Mouse (Mus musculus) hindbrain, embryonic 15.5 days (tissue): ENCODE measurements at regions not wholly inside any gene's neighbourhood (a gene's known extent, or its start where the extent isn't known, plus 50 kb on each side); places are given as distances from the start of the nearest gene placed in this dataset.
A peak's percentile ranks its signal among the peaks of the same experiment; 100 is the strongest.

Experiments
- ATAC-seq: fragments of 200-750 bp; cut with Nextera tagmentation; 2 replicates; pipeline ENCODE4 v1.8.0; 2017; ENCODE audit warnings: low read depth, moderate number of reproducible peaks, moderate TSS enrichment; ENCODE audit not compliant: low FRiP score
- H3K27ac ChIP-seq: fragments of 300-500 bp; sonication (generic); replicated peaks from 2 replicates; pipeline ENCODE4 v1.5.1; 2015; ENCODE audit warnings: mild to moderate bottlenecking, inconsistent platforms
- H3K27me3 ChIP-seq: fragments of 300-500 bp; sonication (generic); 2 replicates; pipeline ENCODE4 v1.6.1; 2015; ENCODE audit warnings: control low read depth, inconsistent platforms
- H3K36me3 ChIP-seq: fragments of 300-500 bp; sonication (generic); 2 replicates; pipeline ENCODE4 v1.6.1; 2015; ENCODE audit warnings: control low read depth, inconsistent platforms
- H3K4me1 ChIP-seq: fragments of 300-500 bp; sonication (generic); replicated peaks from 2 replicates; pipeline ENCODE4 v1.6.1; 2015; ENCODE audit warnings: control low read depth, inconsistent platforms
- H3K4me2 ChIP-seq: fragments of 300-500 bp; sonication (generic); 2 replicates; pipeline ENCODE4 v1.6.1; 2015; ENCODE audit warnings: moderate library complexity, mild to moderate bottlenecking, inconsistent platforms
- H3K4me3 ChIP-seq: fragments of 300-500 bp; sonication (generic); 2 replicates; pipeline ENCODE4 v1.5.1; 2015; ENCODE audit warnings: mild to moderate bottlenecking, inconsistent platforms
- H3K9ac ChIP-seq: fragments of 300-500 bp; sonication (generic); 2 replicates; pipeline ENCODE4 v1.6.1; 2015; ENCODE audit warnings: inconsistent platforms
- H3K9me3 ChIP-seq: fragments of 300-500 bp; sonication (generic); 2 replicates; pipeline ENCODE4 v1.6.1; 2016; ENCODE audit warnings: control low read depth, inconsistent platforms
- WGBS: fragments of 180-500 bp; shearing (Covaris S2); methylation state at CpG from one replicate; pipeline ENCODE4 v1.1.7; 2015; 5-methylcytosine and 5-hydroxymethylcytosine counted together

DNA sequence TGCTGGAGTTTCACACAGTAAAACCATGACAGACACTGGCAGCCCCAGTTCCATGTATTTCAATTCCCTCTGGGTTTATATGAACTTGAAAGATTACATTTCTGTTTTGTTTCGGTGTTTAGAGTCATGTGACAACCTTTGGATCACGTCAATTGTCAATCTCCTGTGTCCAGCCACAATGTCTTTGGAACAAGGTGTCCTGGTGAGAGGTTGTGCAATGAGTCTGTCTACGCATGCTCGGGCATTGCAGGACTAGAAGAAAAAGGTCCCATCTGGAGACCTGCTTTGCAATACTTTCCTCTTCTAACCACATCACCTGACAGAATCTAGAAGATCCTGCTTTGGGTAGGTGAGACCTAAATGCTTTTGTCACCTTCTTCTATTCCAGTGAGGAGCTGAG is 333.5 kb downstream of the Gadd45g start:
- no peak for ATAC-seq
- Histone ChIP-seq H3K9me3 (no peaks in the 10 kb centered on the region), H3K4me1 (no peaks in the 10 kb centered on the region), H3K4me2 (no peak overlapping the region), H3K27me3 (no peaks in the 10 kb centered on the region), H3K27ac (no peak overlapping the region), H3K9ac (no peak overlapping the region), H3K4me3 (no peak overlapping the region), H3K36me3 (no peaks in the 10 kb centered on the region)
- WGBS: 83% methylated on average over 4 of the region's 4 CpGs

GRCm38 (mm10) chr13:52183635-52184034 is 337.2 kb downstream of the Gadd45g start:
- no peaks in the 10 kb centered on the region for H3K9me3 ChIP-seq
- ATAC-seq: no peak
- no peak overlapping the region for H3K9ac ChIP-seq
- no peak overlapping the region for H3K27ac ChIP-seq
- 76% methylated on average over 5 of the region's 5 CpGs for WGBS
- H3K27me3 ChIP-seq: no peaks in the 10 kb centered on the region
- no peak overlapping the region for H3K4me2 ChIP-seq
- 0 out of 2 replicates have a peak, but pooled peaks cover 4% of the 10 kb centered on the region for H3K4me1 ChIP-seq
- H3K36me3 ChIP-seq: no peaks in the 10 kb centered on the region
- no peak overlapping the region for H3K4me3 ChIP-seq

DNA sequence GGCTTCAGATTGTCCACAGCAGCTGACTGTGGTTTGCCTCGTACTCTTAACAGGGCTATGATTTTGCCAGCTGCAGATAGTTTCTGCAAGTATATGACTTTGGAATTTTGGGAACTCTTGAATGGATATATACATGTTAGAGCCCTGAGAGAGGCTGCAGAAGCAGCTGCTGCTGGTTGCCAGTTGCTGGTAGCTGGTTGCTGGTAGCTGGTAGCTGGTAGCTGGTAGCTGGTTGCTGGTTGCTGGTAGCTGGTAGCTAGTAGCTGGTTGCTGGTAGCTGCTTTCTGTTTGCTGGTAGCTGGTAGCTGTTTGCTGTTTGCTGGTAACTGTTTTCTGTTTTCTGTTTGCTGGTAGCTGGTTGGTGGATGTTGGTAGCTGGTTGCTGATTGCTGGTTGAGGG is 339.1 kb downstream of the Gadd45g start:
- no peak overlapping the region for H3K4me2 ChIP-seq
- no peak for ATAC-seq

GRCm38 (mm10) chr13:52187841-52188604 is 341.5 kb downstream of the Gadd45g start:
- H3K4me3 ChIP-seq: no peak overlapping the region
- no peak overlapping the region for H3K27ac ChIP-seq
- 0 out of 2 replicates have a peak, but pooled peaks have one; percentile 30 for ATAC-seq
- WGBS: 77% methylated on average over 8 of the region's 8 CpGs
- H3K4me1 ChIP-seq: peaks cover 4% of the 10 kb centered on the region; the same call in 1 of the 2 replicates
- H3K4me2 ChIP-seq: no peak overlapping the region
- no peaks in the 10 kb centered on the region for H3K27me3 ChIP-seq
- no peaks in the 10 kb centered on the region for H3K36me3 ChIP-seq
- H3K9ac ChIP-seq: no peak overlapping the region
- no peaks in the 10 kb centered on the region for H3K9me3 ChIP-seq

More for the DNA sequence above, 339.1 kb downstream of the Gadd45g start:
- no peaks in the 10 kb centered on the region for H3K27me3 ChIP-seq
- H3K36me3 ChIP-seq: no peaks in the 10 kb centered on the region
- H3K4me1 ChIP-seq: peaks cover 4% of the 10 kb centered on the region; the same call in 1 of the 2 replicates
- no peaks in the 10 kb centered on the region for H3K9me3 ChIP-seq
- no peak overlapping the region for H3K27ac ChIP-seq
- no peak overlapping the region for H3K9ac ChIP-seq
- 86% methylated on average over 1 of the region's 1 CpGs for WGBS
- no peak overlapping the region for H3K4me3 ChIP-seq

DNA sequence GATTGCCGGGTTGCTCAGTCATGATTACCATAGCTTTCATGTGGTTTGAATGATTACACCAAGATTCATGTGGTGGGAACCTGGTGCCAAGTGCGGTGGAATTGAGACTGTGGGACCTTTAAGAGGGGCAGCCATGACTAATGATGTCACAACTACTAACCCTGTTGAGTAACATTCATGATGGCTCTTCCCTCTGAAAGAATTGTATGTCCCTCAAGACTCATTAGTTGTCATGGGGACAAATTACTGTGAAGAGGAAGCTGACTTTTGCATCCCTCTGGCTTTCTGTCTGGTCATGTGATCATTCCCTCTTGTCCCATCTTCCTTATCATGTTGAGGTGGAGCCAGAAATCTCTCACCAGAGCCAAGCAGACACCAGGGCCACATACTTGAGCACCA is 342.1 kb downstream of the Gadd45g start:
- Histone ChIP-seq H3K36me3 (no peaks in the 10 kb centered on the region), H3K9me3 (no peaks in the 10 kb centered on the region), H3K27me3 (no peaks in the 10 kb centered on the region), H3K9ac (no peak overlapping the region), H3K4me1 (peaks cover 4% of the 10 kb centered on the region; the same call in 1 of the 2 replicates), H3K4me2 (no peak overlapping the region), H3K4me3 (no peak overlapping the region), H3K27ac (no peak overlapping the region)
- 40% methylated on average over 2 of the region's 2 CpGs for WGBS
- ATAC-seq: no peak

DNA sequence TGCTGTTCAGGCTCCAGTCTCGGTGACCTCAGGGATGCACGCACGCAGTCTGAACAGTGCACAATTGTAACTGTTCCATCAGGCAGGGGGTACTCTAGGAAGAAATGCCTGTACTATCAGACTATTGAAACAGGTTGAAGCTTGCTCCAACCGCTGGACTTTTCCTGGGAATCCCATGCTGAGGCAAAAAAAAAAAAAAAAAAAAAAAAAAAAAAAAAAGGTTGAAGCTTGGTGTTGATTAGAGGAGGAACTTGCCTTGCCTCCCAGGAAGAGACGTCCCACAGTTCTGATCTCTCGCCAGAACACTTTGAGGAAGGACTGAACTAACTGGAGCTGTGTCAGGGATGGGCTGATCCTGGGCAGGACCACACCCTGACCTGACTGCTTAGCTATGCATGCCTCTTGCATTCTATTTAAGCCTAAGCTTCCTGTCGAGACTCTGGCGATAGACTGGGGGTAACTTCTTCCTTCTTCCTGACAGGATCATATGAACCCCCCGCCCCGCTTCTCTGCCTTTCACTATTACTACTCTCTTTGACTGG is 341.6 kb downstream of the Diras2 start:
- no peak overlapping the region for H3K27ac ChIP-seq
- H3K4me1 ChIP-seq: peaks cover 4% of the 10 kb centered on the region; the same call in 1 of the 2 replicates
- H3K4me3 ChIP-seq: no peak overlapping the region
- no peaks in the 10 kb centered on the region for H3K27me3 ChIP-seq
- no peak overlapping the region for H3K9ac ChIP-seq
- H3K36me3 ChIP-seq: no peaks in the 10 kb centered on the region
- no peaks in the 10 kb centered on the region for H3K9me3 ChIP-seq
- ATAC-seq: no peak
- 62% methylated on average over 10 of the region's 10 CpGs for WGBS
- no peak overlapping the region for H3K4me2 ChIP-seq

- Histone ChIP-seq H3K36me3 (no peaks in the 10 kb centered on the region), H3K9me3 (no peaks in the 10 kb centered on the region), H3K4me1 (peaks cover 4% of the 10 kb centered on the region; the same call in 1 of the 2 replicates), H3K4me3 (no peak overlapping the region), H3K9ac (no peak overlapping the region), H3K4me2 (no peak overlapping the region), H3K27me3 (no peaks in the 10 kb centered on the region), H3K27ac (no peak overlapping the region)
- no peak for ATAC-seq
- 81% methylated on average over 9 of the region's 9 CpGs for WGBS
These were observed 340.8 kb downstream of the Diras2 start for GRCm38 (mm10) chr13:52190256-52190655.

DNA sequence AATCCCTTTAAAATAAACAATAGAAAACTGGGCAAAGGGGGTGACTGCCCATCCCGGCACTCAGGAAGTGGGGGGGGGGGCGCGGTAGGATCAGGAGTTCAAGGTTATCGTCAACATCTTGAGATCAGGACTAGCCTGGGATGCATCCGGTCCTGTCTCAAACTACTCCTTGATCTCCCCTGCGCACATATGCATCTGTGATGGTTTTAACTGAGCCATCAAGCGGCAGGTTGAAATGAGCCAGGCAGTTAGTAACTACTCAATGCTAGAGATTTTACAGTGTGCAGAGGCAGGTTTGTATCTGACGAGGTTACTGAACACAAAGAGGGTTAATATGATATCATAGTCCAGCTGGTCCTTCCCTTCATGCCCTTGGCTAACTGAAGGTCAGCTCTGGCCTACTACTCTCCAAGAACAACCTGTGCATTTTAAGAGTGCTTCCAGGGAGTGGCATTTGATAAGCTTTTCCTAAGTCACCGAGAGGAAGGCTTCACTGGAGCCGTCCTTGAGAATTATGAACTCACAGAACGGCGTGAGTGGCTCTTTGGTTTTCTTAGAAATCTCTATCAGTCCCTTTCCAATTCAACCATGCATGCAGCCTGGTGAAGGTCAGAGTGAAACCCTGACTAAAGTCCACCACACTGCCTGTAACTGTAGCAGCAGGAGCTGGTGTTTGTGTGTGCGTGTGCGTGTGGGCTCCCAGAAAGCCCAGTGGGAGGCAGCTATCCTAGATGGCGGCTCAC is 340.1 kb downstream of the Diras2 start:
- 88% methylated on average over 15 of the region's 15 CpGs for WGBS
- no peak overlapping the region for H3K4me2 ChIP-seq
- H3K27ac ChIP-seq: no peak overlapping the region
- no peak overlapping the region for H3K9ac ChIP-seq
- no peaks in the 10 kb centered on the region for H3K27me3 ChIP-seq
- H3K4me3 ChIP-seq: no peak overlapping the region
- no peaks in the 10 kb centered on the region for H3K9me3 ChIP-seq
- no peak for ATAC-seq
- H3K4me1 ChIP-seq: peaks cover 4% of the 10 kb centered on the region; the same call in 1 of the 2 replicates
- H3K36me3 ChIP-seq: no peaks in the 10 kb centered on the region

- 58% methylated on average over 5 of the region's 5 CpGs for WGBS
These were observed 334.2 kb downstream of the Diras2 start for GRCm38 (mm10) chr13:52196917-52197316.

GRCm38 (mm10) chr13:52198649-52199348 is 332.3 kb downstream of the Diras2 start:
- 73% methylated on average over 7 of the region's 7 CpGs for WGBS
- Histone ChIP-seq H3K4me2 (no peak overlapping the region), H3K4me1 (no peaks in the 10 kb centered on the region), H3K9me3 (no peaks in the 10 kb centered on the region), H3K27ac (no peak overlapping the region), H3K36me3 (no peaks in the 10 kb centered on the region), H3K27me3 (no peaks in the 10 kb centered on the region), H3K9ac (no peak overlapping the region), H3K4me3 (no peak overlapping the region)
- no peak for ATAC-seq

More at GRCm38 (mm10) chr13:52196917-52197316, 334.2 kb downstream of the Diras2 start:
- Histone ChIP-seq H3K9ac (no peak overlapping the region), H3K27ac (no peak overlapping the region), H3K27me3 (no peaks in the 10 kb centered on the region), H3K4me3 (no peak overlapping the region), H3K36me3 (no peaks in the 10 kb centered on the region), H3K4me2 (no peak overlapping the region), H3K4me1 (no peaks in the 10 kb centered on the region), H3K9me3 (no peaks in the 10 kb centered on the region)
- ATAC-seq: no peak

DNA sequence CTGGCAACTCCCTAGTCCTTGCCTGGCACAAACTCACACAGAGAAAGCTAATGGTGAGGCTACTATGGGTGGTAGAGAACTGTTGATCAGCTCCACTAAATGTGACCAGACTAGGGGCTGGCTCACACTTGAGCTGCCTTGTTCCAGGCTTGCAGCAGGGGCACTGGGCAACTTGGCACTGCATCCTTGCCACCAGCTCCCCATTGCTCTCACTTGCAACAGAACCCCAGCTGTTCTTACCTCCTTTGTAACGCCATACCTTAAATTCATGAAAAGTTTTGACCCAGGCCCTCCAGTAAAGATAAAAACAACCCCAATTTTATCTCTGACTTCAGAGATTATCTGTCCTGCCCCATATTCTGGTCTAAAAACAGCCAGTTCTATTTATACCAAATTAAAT is 328.7 kb downstream of the Diras2 start:
- Histone ChIP-seq H3K4me2 (no peak overlapping the region), H3K9ac (no peak overlapping the region), H3K27ac (no peak overlapping the region), H3K4me3 (no peak overlapping the region), H3K9me3 (no peaks in the 10 kb centered on the region), H3K27me3 (no peaks in the 10 kb centered on the region), H3K4me1 (no peaks in the 10 kb centered on the region), H3K36me3 (no peaks in the 10 kb centered on the region)
- no peak for ATAC-seq
- 71% methylated on average over 1 of the region's 1 CpGs for WGBS

- 81% methylated on average over 4 of the region's 4 CpGs for WGBS
- Histone ChIP-seq H3K27me3 (no peaks in the 10 kb centered on the region), H3K9me3 (no peaks in the 10 kb centered on the region), H3K9ac (no peak overlapping the region), H3K27ac (no peak overlapping the region), H3K4me2 (no peak overlapping the region), H3K4me1 (no peaks in the 10 kb centered on the region), H3K4me3 (no peak overlapping the region), H3K36me3 (no peaks in the 10 kb centered on the region)
- ATAC-seq: no peak
These were observed 325.1 kb downstream of the Diras2 start for GRCm38 (mm10) chr13:52205951-52206350.
